Mouse (Mus musculus): ENCODE data around the gene N4bp2l1. TPM values are rescaled to one million over a fixed set of nuclear protein-coding genes. Genes with fewer than 3 reads are reported as not detected.

Gene N4bp2l1
- polyA plus RNA-seq, 1 experiment, result 26.2 TPM

- Histone ChIP-seq H3K4me1 (ENCODE audit: control insufficient read depth, insufficient read depth, low read length) (no peaks in the 10 kb centered on the region), H3K27ac (ENCODE audit: control insufficient read depth, insufficient read depth, low read depth, low read length, poor library complexity) (no peak overlapping the region), H3K4me3 (replicated peaks; ENCODE audit: control insufficient read depth, low read depth, low read length) (no peak overlapping the region)
- TF ChIP-seq CTCF (IDR thresholded peaks at IDR 0.05; ENCODE audit: control insufficient read depth, insufficient read depth, low read length), result no peak
- TF ChIP-seq POLR2A (IDR thresholded peaks at IDR 0.05; ENCODE audit: borderline replicate concordance, control insufficient read depth, low read depth, low read length), result no peak
- 96% methylated on average over 1 of the region's 1 CpGs for WGBS
Observed at GRCm38 (mm10) chr5:150541302-150541701, 55.7 kb downstream of the N4bp2l1 start.

GRCm38 (mm10) chr5:150525239-150525638 is 71.7 kb downstream of the N4bp2l1 start:
- Histone ChIP-seq H3K4me1 (ENCODE audit: control insufficient read depth, insufficient read depth, low read length) (no peaks in the 10 kb centered on the region; the same call in 1 of the 2 replicates), H3K4me3 (replicated peaks; ENCODE audit: control insufficient read depth, low read depth, low read length) (no peak overlapping the region), H3K27ac (ENCODE audit: control insufficient read depth, insufficient read depth, low read depth, low read length, poor library complexity) (no peak overlapping the region)
- 71% methylated on average over 2 of the region's 2 CpGs for WGBS
- no peak for TF ChIP-seq CTCF (IDR thresholded peaks at IDR 0.05; ENCODE audit: control insufficient read depth, insufficient read depth, low read length)
- TF ChIP-seq POLR2A (IDR thresholded peaks at IDR 0.05; ENCODE audit: borderline replicate concordance, control insufficient read depth, low read depth, low read length), result no peak

GRCm38 (mm10) chr5:150522867-150523234 is 74.1 kb downstream of the N4bp2l1 start:
- TF ChIP-seq CTCF (IDR thresholded peaks at IDR 0.05; ENCODE audit: control insufficient read depth, insufficient read depth, low read length) (no peak), POLR2A (IDR thresholded peaks at IDR 0.05; ENCODE audit: borderline replicate concordance, control insufficient read depth, low read depth, low read length) (no peak)
- H3K4me3 ChIP-seq (replicated peaks; ENCODE audit: control insufficient read depth, low read depth, low read length), result peak overlapping the region; percentile 76
- H3K4me1 ChIP-seq (ENCODE audit: control insufficient read depth, insufficient read depth, low read length), result no peaks in the 10 kb centered on the region; the same call in 1 of the 2 replicates
- WGBS, result 1% methylated on average over 11 of the region's 11 CpGs
- peak overlapping the region; percentile 72 for H3K27ac ChIP-seq (ENCODE audit: control insufficient read depth, insufficient read depth, low read depth, low read length, poor library complexity)

GRCm38 (mm10) chr5:150521937-150522866 is 74.8 kb downstream of the N4bp2l1 start, which contains the start of gene Brca2:
Brca2 (plus strand) TSS chr5:150522630.
- H3K4me1 ChIP-seq (ENCODE audit: control insufficient read depth, insufficient read depth, low read length), result no peaks in the 10 kb centered on the region; the same call in 1 of the 2 replicates
- H3K27ac ChIP-seq (ENCODE audit: control insufficient read depth, insufficient read depth, low read depth, low read length, poor library complexity), result peak within 1 kb of the TSS; percentile 72
- peak within 1 kb of the TSS; percentile 76 for H3K4me3 ChIP-seq (replicated peaks; ENCODE audit: control insufficient read depth, low read depth, low read length)
- TF ChIP-seq CTCF (IDR thresholded peaks at IDR 0.05; ENCODE audit: control insufficient read depth, insufficient read depth, low read length), result 0 out of 2 replicates have a peak, but pooled peaks have one; percentile 0
- peak; percentile 90 for TF ChIP-seq POLR2A (IDR thresholded peaks at IDR 0.05; ENCODE audit: borderline replicate concordance, control insufficient read depth, low read depth, low read length)
- WGBS, result 3% methylated on average over 63 of the region's 63 CpGs

Other genes starting within 250 kb of the N4bp2l1 start
- not detected in 2 replicates for gene Zar1l, start 79.0 kb downstream of the N4bp2l1 start, polyA plus RNA-seq (2011; ENCODE audit: insufficient read depth, insufficient read length, low replicate concordance, missing spikeins)
- gene Brca2, start 74.6 kb downstream of the N4bp2l1 start, polyA plus RNA-seq (2011; ENCODE audit: insufficient read depth, insufficient read length, low replicate concordance, missing spikeins), result 19.7 and 23.3 TPM in 2 replicates
- gene N4bp2l2, start 69.0 kb upstream of the N4bp2l1 start, polyA plus RNA-seq (2011; ENCODE audit: insufficient read depth, insufficient read length, low replicate concordance, missing spikeins), result 25.2 and 75.3 TPM in 2 replicates
- gene Pds5b, start 76.6 kb upstream of the N4bp2l1 start, polyA plus RNA-seq (2011; ENCODE audit: insufficient read depth, insufficient read length, low replicate concordance, missing spikeins), result 9.9 and 11.5 TPM in 2 replicates

All from bone marrow, adult 2 months (tissue).